Mouse (Mus musculus): Measurements from ENCODE around the gene Calm4.
"Not testable (repeated sequence)": the region's sequence is repeated elsewhere in the genome, so short reads cannot be mapped to it uniquely, and the experiment has no call there.

Calm4 gene

GRCm38 (mm10) chr13:3837312-3837807 lies at the start of gene Calm4:
Calm4 (plus strand) TSS chr13:3837757.
- not testable (repeated sequence) for DNase-seq (ENCODE audit: low read depth, low spot score)

GRCm38 (mm10) chr13:3788588-3788987 lies 49.0 kb upstream of the Calm4 start:
- DNase-seq (ENCODE audit: low read depth, low spot score): no peak

GRCm38 (mm10) chr13:3789531-3789930 lies 48.0 kb upstream of the Calm4 start:
- DNase-seq (ENCODE audit: low read depth, low spot score): no peak

GRCm38 (mm10) chr13:3796649-3797048 lies 40.9 kb upstream of the Calm4 start:
- DNase-seq (ENCODE audit: low read depth, low spot score): no peak

- DNase-seq (ENCODE audit: low read depth, low spot score): no peak
Observed at GRCm38 (mm10) chr13:3798751-3799150, 38.8 kb upstream of the Calm4 start.

- no peak for DNase-seq (ENCODE audit: low read depth, low spot score)
Observed at GRCm38 (mm10) chr13:3799386-3799785, 38.2 kb upstream of the Calm4 start.

- DNase-seq (ENCODE audit: low read depth, low spot score): no peak
Observed at GRCm38 (mm10) chr13:3804186-3804585, 33.4 kb upstream of the Calm4 start, which contains the start of gene Calml3. Calml3 (minus strand) TSS chr13:3804316.

GRCm38 (mm10) chr13:3805132-3805531 lies 32.4 kb upstream of the Calm4 start:
- no peak for DNase-seq (ENCODE audit: low read depth, low spot score)

GRCm38 (mm10) chr13:3805638-3806037 lies 31.9 kb upstream of the Calm4 start:
- no peak for DNase-seq (ENCODE audit: low read depth, low spot score)

- DNase-seq (ENCODE audit: low read depth, low spot score): no peak
Observed at GRCm38 (mm10) chr13:3807131-3807827, 30.3 kb upstream of the Calm4 start.

- no peak for DNase-seq (ENCODE audit: low read depth, low spot score)
Observed at GRCm38 (mm10) chr13:3818012-3818739, 19.4 kb upstream of the Calm4 start.

GRCm38 (mm10) chr13:3818740-3819076 lies 18.8 kb upstream of the Calm4 start:
- DNase-seq (ENCODE audit: low read depth, low spot score): no peak

- DNase-seq (ENCODE audit: low read depth, low spot score): no peak
Observed at GRCm38 (mm10) chr13:3822105-3822504, 15.5 kb upstream of the Calm4 start.

- no peak for DNase-seq (ENCODE audit: low read depth, low spot score)
Observed at GRCm38 (mm10) chr13:3825726-3826125, 11.8 kb upstream of the Calm4 start.

GRCm38 (mm10) chr13:3831546-3831945 lies 6.0 kb upstream of the Calm4 start:
- no peak for DNase-seq (ENCODE audit: low read depth, low spot score)

- DNase-seq (ENCODE audit: low read depth, low spot score): no peak
Observed at GRCm38 (mm10) chr13:3831994-3832393, 5.6 kb upstream of the Calm4 start.

- no peak for DNase-seq (ENCODE audit: low read depth, low spot score)
Observed at GRCm38 (mm10) chr13:3832450-3832849, 5.1 kb upstream of the Calm4 start.

GRCm38 (mm10) chr13:3833644-3834043 lies 3.9 kb upstream of the Calm4 start:
- not testable (repeated sequence) for DNase-seq (ENCODE audit: low read depth, low spot score)

GRCm38 (mm10) chr13:3840662-3841061 lies 3.1 kb downstream of the Calm4 start:
- not testable (repeated sequence) for DNase-seq (ENCODE audit: low read depth, low spot score)

- no peak for DNase-seq (ENCODE audit: low read depth, low spot score)
Observed at GRCm38 (mm10) chr13:3850330-3850729, 12.8 kb downstream of the Calm4 start.

GRCm38 (mm10) chr13:3853648-3854333 lies 16.2 kb downstream of the Calm4 start, which contains the start of gene Calm5:
Calm5 (plus strand) TSS chr13:3854173.
- DNase-seq (ENCODE audit: low read depth, low spot score): not testable (repeated sequence)

- DNase-seq (ENCODE audit: low read depth, low spot score): no peak
Observed at GRCm38 (mm10) chr13:3854856-3855255, 17.3 kb downstream of the Calm4 start.

Data from retina, adult 2 months (tissue).